Comparison of ENCODE assay signal across 11 mouse cellular contexts in genomic region chr16:10628960-10629359, GRCm38 (mm10).
DNase-seq lines count a peak whose midpoint lies in the region; ATAC-seq lines count a peak whose summit lies in the region.
"Had no signal": no experiment of that assay in that cellular context is flagged by ENCODE, and none has a peak within 500 bp of the region (broad histone marks: within the 10 kb centered on the region; RNA-seq: fewer than 3 reads in every experiment).

No protein-coding gene starts in this region.

- H3K27ac ChIP-seq in heart, embryonic 16.5 days (ENCODE audit: low read length), result peak overlapping the region; percentile 66
- H3K27ac ChIP-seq: forebrain, embryonic 10.5 days; hindbrain, embryonic 14.5 days; layer of hippocampus, adult 2 months; macrophage had no signal

- H3K27me3 ChIP-seq in heart, embryonic 16.5 days (ENCODE audit: control insufficient read depth, insufficient read depth, low read length), result no peaks in the 10 kb centered on the region

- peak; percentile 80 for ATAC-seq in heart, embryonic 16.5 days (replicated peaks; ENCODE audit: extremely low read depth, insufficient read depth, low FRiP score)

- peak; percentile 45 for DNase-seq in urinary bladder, postnatal 14 days (ENCODE audit: low spot score)
- no peak for DNase-seq in urinary bladder, adult 2 months (ENCODE audit: low spot score)
- DNase-seq in lung, postnatal 10 days, result peak; percentile 79
- DNase-seq in layer of hippocampus, adult 11-12 months (ENCODE audit: low spot score), result no peak
- DNase-seq in T-cell, adult 2 months (ENCODE audit: low spot score), result no peak
- no peak for DNase-seq in layer of hippocampus, postnatal 36 days

- H3K4me1 ChIP-seq in heart, embryonic 16.5 days (ENCODE audit: control insufficient read depth, insufficient read depth, low read length), result peaks cover 21% of the 10 kb centered on the region

- no peak overlapping the region for H3K9ac ChIP-seq in heart, embryonic 16.5 days (ENCODE audit: low read length)
- H3K9ac ChIP-seq: hindbrain, embryonic 14.5 days had no signal

- no peaks in the 10 kb centered on the region for H3K9me3 ChIP-seq in heart, embryonic 16.5 days (replicated peaks; ENCODE audit: control insufficient read depth, low read length)
- H3K9me3 ChIP-seq: forebrain, embryonic 10.5 days had no signal

- H3K4me3 ChIP-seq in heart, embryonic 16.5 days (ENCODE audit: low read length), result no peak overlapping the region
- H3K4me3 ChIP-seq: forebrain, embryonic 10.5 days; layer of hippocampus, adult 2 months had no signal

- 7% methylated on average over 3 of the region's 3 CpGs for WGBS in heart, embryonic 16.5 days

- H3K36me3 ChIP-seq in heart, embryonic 16.5 days (ENCODE audit: control insufficient read depth, insufficient read depth), result peaks cover 12% of the 10 kb centered on the region

- H3K4me2 ChIP-seq in heart, embryonic 16.5 days (ENCODE audit: low read depth, low read length), result no peak overlapping the region
- H3K4me2 ChIP-seq: hindbrain, embryonic 14.5 days had no signal

Comparison
In these comparisons a context has a peak if more than half of its experiments do, and no peak if none do; other contexts are left out.
1. DNase-seq: peak in urinary bladder, postnatal 14 days (single experiment) and lung, postnatal 10 days (single experiment); none in urinary bladder, adult 2 months (single experiment), layer of hippocampus, adult 11-12 months (single experiment), T-cell, adult 2 months (single experiment) and layer of hippocampus, postnatal 36 days (0 of 2).